Mouse (Mus musculus): ENCODE measurements around the gene Zfp593. TPM values are rescaled to one million over a fixed set of nuclear protein-coding genes. Genes with fewer than 3 reads are reported as not detected.

Zfp593 gene
- polyA plus RNA-seq, 1 experiment, result 8.0 TPM

GRCm38 (mm10) chr4:134252911-134253721 lies 7.7 kb upstream of the Zfp593 start:
- no peak for TF ChIP-seq CTCF (IDR thresholded peaks at IDR 0.05; ENCODE audit: control insufficient read depth, insufficient read depth, low read length)
- TF ChIP-seq POLR2A (IDR thresholded peaks at IDR 0.05; ENCODE audit: borderline replicate concordance, control insufficient read depth, low read depth, low read length), result no peak
- Histone ChIP-seq H3K27ac (ENCODE audit: control insufficient read depth, insufficient read depth, low read depth, low read length, poor library complexity) (no peak overlapping the region), H3K4me3 (replicated peaks; ENCODE audit: control insufficient read depth, low read depth, low read length) (no peak overlapping the region), H3K4me1 (ENCODE audit: control insufficient read depth, insufficient read depth, low read length) (no peaks in the 10 kb centered on the region)
- WGBS, result 26% methylated on average over 15 of the region's 15 CpGs

- no peaks in the 10 kb centered on the region for H3K4me1 ChIP-seq (ENCODE audit: control insufficient read depth, insufficient read depth, low read length)
- 28% methylated on average over 22 of the region's 22 CpGs for WGBS
- H3K27ac ChIP-seq (ENCODE audit: control insufficient read depth, insufficient read depth, low read depth, low read length, poor library complexity), result no peak overlapping the region
- H3K4me3 ChIP-seq (replicated peaks; ENCODE audit: control insufficient read depth, low read depth, low read length), result no peak overlapping the region
- TF ChIP-seq CTCF (IDR thresholded peaks at IDR 0.05; ENCODE audit: control insufficient read depth, insufficient read depth, low read length) (no peak), POLR2A (IDR thresholded peaks at IDR 0.05; ENCODE audit: borderline replicate concordance, control insufficient read depth, low read depth, low read length) (no peak)
These were observed 6.9 kb upstream of the Zfp593 start for GRCm38 (mm10) chr4:134252131-134252910.

GRCm38 (mm10) chr4:134251241-134252130 lies 6.1 kb upstream of the Zfp593 start:
- Histone ChIP-seq H3K27ac (ENCODE audit: control insufficient read depth, insufficient read depth, low read depth, low read length, poor library complexity) (no peak overlapping the region), H3K4me3 (replicated peaks; ENCODE audit: control insufficient read depth, low read depth, low read length) (no peak overlapping the region), H3K4me1 (ENCODE audit: control insufficient read depth, insufficient read depth, low read length) (no peaks in the 10 kb centered on the region)
- 14% methylated on average over 89 of the region's 91 CpGs for WGBS
- no peak for TF ChIP-seq CTCF (IDR thresholded peaks at IDR 0.05; ENCODE audit: control insufficient read depth, insufficient read depth, low read length)
- no peak for TF ChIP-seq POLR2A (IDR thresholded peaks at IDR 0.05; ENCODE audit: borderline replicate concordance, control insufficient read depth, low read depth, low read length)

- WGBS, result 33% methylated on average over 10 of the region's 10 CpGs
- no peak for TF ChIP-seq CTCF (IDR thresholded peaks at IDR 0.05; ENCODE audit: control insufficient read depth, insufficient read depth, low read length)
- TF ChIP-seq POLR2A (IDR thresholded peaks at IDR 0.05; ENCODE audit: borderline replicate concordance, control insufficient read depth, low read depth, low read length), result no peak
- H3K4me1 ChIP-seq (ENCODE audit: control insufficient read depth, insufficient read depth, low read length), result no peaks in the 10 kb centered on the region
- no peak overlapping the region for H3K4me3 ChIP-seq (replicated peaks; ENCODE audit: control insufficient read depth, low read depth, low read length)
- H3K27ac ChIP-seq (ENCODE audit: control insufficient read depth, insufficient read depth, low read depth, low read length, poor library complexity), result no peak overlapping the region
These were observed 5.5 kb upstream of the Zfp593 start for GRCm38 (mm10) chr4:134250930-134251240.

GRCm38 (mm10) chr4:134250116-134250929 lies 4.9 kb upstream of the Zfp593 start:
- no peak overlapping the region for H3K27ac ChIP-seq (ENCODE audit: control insufficient read depth, insufficient read depth, low read depth, low read length, poor library complexity)
- no peak for TF ChIP-seq CTCF (IDR thresholded peaks at IDR 0.05; ENCODE audit: control insufficient read depth, insufficient read depth, low read length)
- no peaks in the 10 kb centered on the region for H3K4me1 ChIP-seq (ENCODE audit: control insufficient read depth, insufficient read depth, low read length)
- H3K4me3 ChIP-seq (replicated peaks; ENCODE audit: control insufficient read depth, low read depth, low read length), result no peak overlapping the region
- WGBS, result 67% methylated on average over 27 of the region's 27 CpGs

- Histone ChIP-seq H3K4me1 (ENCODE audit: control insufficient read depth, insufficient read depth, low read length) (peaks cover 2% of the 10 kb centered on the region; the same call in 1 of the 2 replicates), H3K4me3 (replicated peaks; ENCODE audit: control insufficient read depth, low read depth, low read length) (no peak overlapping the region), H3K27ac (ENCODE audit: control insufficient read depth, insufficient read depth, low read depth, low read length, poor library complexity) (peak overlapping the region; percentile 3; the same call in 1 of the 2 replicates)
- TF ChIP-seq POLR2A (IDR thresholded peaks at IDR 0.05; ENCODE audit: borderline replicate concordance, control insufficient read depth, low read depth, low read length) (no peak), CTCF (IDR thresholded peaks at IDR 0.05; ENCODE audit: control insufficient read depth, insufficient read depth, low read length) (peak; percentile 71)
- WGBS, result 7% methylated on average over 30 of the region's 30 CpGs
These were observed 4.3 kb upstream of the Zfp593 start for GRCm38 (mm10) chr4:134249651-134250050.

GRCm38 (mm10) chr4:134246719-134247258 lies 1.4 kb upstream of the Zfp593 start, which contains the start of gene Gm30191:
Gene Gm30191 (plus strand): TSS chr4:134246935.
- TF ChIP-seq POLR2A (IDR thresholded peaks at IDR 0.05; ENCODE audit: borderline replicate concordance, control insufficient read depth, low read depth, low read length), result no peak
- no peak for TF ChIP-seq CTCF (IDR thresholded peaks at IDR 0.05; ENCODE audit: control insufficient read depth, insufficient read depth, low read length)
- H3K4me3 ChIP-seq (replicated peaks; ENCODE audit: control insufficient read depth, low read depth, low read length), result no peak within 1 kb of the TSS
- WGBS, result 82% methylated on average over 7 of the region's 7 CpGs
- peaks cover 3% of the 10 kb centered on the region; the same call in 1 of the 2 replicates for H3K4me1 ChIP-seq (ENCODE audit: control insufficient read depth, insufficient read depth, low read length)
- no peak within 1 kb of the TSS for H3K27ac ChIP-seq (ENCODE audit: control insufficient read depth, insufficient read depth, low read depth, low read length, poor library complexity)
